Mouse (Mus musculus): ENCODE measurements around the gene 4930432M17Rik. TPM values are rescaled to one million over a fixed set of nuclear protein-coding genes. Genes with fewer than 3 reads are reported as not detected.

Gene 4930432M17Rik
- polyA plus RNA-seq, 2 experiments: not detected

DNA sequence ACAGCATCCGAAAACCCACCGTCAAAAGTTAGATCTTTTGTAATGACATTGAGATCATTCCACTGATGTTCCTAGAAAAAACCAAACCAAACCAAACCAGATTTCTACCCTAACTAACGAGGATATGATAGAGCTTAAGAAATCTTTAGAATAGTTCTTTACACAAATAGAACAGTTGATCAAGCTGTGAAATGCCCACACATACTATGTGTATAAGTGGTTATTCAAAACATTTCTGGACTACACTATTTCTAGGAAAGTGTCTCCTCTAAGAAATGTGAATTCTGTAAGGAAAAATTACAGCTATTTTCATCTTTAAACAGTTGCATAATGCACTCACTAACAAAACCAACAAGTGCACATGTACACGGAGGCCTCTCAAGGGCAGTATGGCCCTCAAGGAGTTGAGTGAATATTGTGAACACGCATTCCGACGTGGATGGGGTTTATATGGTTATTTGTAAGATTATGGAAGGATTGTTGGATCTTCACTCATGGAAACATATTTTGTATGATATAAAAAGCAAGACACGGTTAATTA, 22.3 kb upstream of the 4930432M17Rik start:
- DNase-seq (ENCODE audit: low read depth in 3 of 3, low spot score in 3 of 3) (no peak), ATAC-seq (ENCODE audit: insufficient read depth) (no peak)
- no peak overlapping the region for H3K4me3 ChIP-seq (ENCODE audit: insufficient read depth in 1 of 2, low read depth in 2 of 2, low read length in 2 of 2)
- no peaks in the 10 kb centered on the region for H3K9me3 ChIP-seq (ENCODE audit: control insufficient read depth, low read length)
- 70% methylated on average over 8 of the region's 8 CpGs for WGBS (ENCODE audit: insufficient replicate concordance)
- H3K9ac ChIP-seq (replicated peaks): no peak overlapping the region
- peaks cover 0 to 12% of the 10 kb centered on the region in 2 experiments; a peak in 2 of 4 replicates for H3K4me1 ChIP-seq (replicated peaks; ENCODE audit: control insufficient read depth in 2 of 2, insufficient read depth in 2 of 2, low read length in 1 of 2)
- no peak for TF ChIP-seq CTCF (IDR thresholded peaks at IDR 0.05; ENCODE audit: low read depth)
- no peak for TF ChIP-seq EP300 (IDR thresholded peaks at IDR 0.05; ENCODE audit: low read depth)
- H3K4me2 ChIP-seq (ENCODE audit: low read depth): no peak overlapping the region
- no peaks in the 10 kb centered on the region for H3K27me3 ChIP-seq (ENCODE audit: control insufficient read depth, insufficient read depth, low read length)
- no peaks in the 10 kb centered on the region for H3K36me3 ChIP-seq (replicated peaks; ENCODE audit: control insufficient read depth, insufficient read depth, low read depth)
- H3K27ac ChIP-seq: no peak overlapping the region

DNA sequence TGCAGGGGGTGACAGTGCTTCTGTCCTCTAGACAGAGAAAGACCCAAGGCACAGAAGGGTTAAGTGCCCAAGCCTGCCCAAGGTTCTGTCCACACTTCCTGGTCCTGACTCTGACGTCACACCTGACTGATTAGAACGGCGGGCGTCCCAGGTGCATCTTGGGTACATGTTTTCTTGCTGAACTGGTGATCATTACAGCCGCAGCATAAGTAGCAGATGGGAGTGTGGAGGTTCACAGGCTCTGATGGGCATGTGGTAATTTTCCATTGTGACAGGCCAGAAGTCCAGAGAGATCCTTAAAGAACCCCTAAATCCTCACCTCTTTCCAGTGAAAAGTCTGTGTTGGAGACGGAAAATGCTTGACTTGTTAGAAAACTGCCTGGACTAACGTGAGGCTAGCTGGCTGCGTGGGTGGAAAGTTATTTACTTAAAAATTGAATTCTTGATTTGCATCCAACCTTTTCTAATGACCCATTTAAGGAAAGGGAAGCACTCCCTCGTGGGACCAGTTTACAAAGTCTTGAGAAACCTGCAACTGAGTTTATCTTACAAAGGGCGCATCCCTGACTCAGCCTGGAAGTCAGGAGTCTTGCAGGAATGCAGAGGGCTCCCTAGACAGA, 20.4 kb upstream of the 4930432M17Rik start:
- peaks cover 0 to 12% of the 10 kb centered on the region in 2 experiments; a peak in 2 of 4 replicates for H3K4me1 ChIP-seq (replicated peaks; ENCODE audit: control insufficient read depth in 2 of 2, insufficient read depth in 2 of 2, low read length in 1 of 2)
- DNase-seq (ENCODE audit: low read depth in 3 of 3, low spot score in 3 of 3): no peak
- H3K9ac ChIP-seq (replicated peaks): no peak overlapping the region
- H3K27ac ChIP-seq: no peak overlapping the region
- H3K36me3 ChIP-seq (replicated peaks; ENCODE audit: control insufficient read depth, insufficient read depth, low read depth): no peaks in the 10 kb centered on the region
- no peaks in the 10 kb centered on the region for H3K9me3 ChIP-seq (ENCODE audit: control insufficient read depth, low read length)
- 46% methylated on average over 10 of the region's 10 CpGs for WGBS (ENCODE audit: insufficient replicate concordance)
- TF ChIP-seq CTCF (IDR thresholded peaks at IDR 0.05; ENCODE audit: low read depth) (no peak), EP300 (IDR thresholded peaks at IDR 0.05; ENCODE audit: low read depth) (no peak)
- ATAC-seq (ENCODE audit: insufficient read depth): no peak
- H3K4me3 ChIP-seq (ENCODE audit: insufficient read depth in 1 of 2, low read depth in 2 of 2, low read length in 2 of 2): no peak overlapping the region
- H3K4me2 ChIP-seq (ENCODE audit: low read depth): no peak overlapping the region
- no peaks in the 10 kb centered on the region for H3K27me3 ChIP-seq (ENCODE audit: control insufficient read depth, insufficient read depth, low read length)

DNA sequence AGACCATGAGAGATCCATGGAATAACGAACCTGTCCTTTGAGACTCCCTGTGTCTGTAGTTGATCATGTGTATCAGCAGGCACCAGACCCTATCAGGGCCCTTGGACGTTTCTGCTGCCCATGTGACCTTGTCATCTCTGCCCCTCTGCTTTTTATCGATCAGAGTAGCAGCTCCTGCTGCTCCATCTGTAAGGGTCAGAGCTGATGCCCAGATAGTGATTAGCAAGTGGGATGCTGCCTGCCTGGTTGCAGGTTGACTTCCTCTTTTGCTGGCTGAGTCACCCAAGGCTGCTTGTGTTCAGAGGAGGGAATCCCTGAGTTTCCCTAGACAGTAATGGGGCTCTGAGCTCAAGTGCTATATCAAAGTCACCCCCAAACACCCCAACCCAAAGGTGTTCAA, 18.9 kb upstream of the 4930432M17Rik start:
- 18% methylated on average over 3 of the region's 3 CpGs for WGBS (ENCODE audit: insufficient replicate concordance)
- no peak for ATAC-seq (ENCODE audit: insufficient read depth)
- peaks cover 0 to 10% of the 10 kb centered on the region in 2 experiments; a peak in 2 of 4 replicates for H3K4me1 ChIP-seq (replicated peaks; ENCODE audit: control insufficient read depth in 2 of 2, insufficient read depth in 2 of 2, low read length in 1 of 2)

DNA sequence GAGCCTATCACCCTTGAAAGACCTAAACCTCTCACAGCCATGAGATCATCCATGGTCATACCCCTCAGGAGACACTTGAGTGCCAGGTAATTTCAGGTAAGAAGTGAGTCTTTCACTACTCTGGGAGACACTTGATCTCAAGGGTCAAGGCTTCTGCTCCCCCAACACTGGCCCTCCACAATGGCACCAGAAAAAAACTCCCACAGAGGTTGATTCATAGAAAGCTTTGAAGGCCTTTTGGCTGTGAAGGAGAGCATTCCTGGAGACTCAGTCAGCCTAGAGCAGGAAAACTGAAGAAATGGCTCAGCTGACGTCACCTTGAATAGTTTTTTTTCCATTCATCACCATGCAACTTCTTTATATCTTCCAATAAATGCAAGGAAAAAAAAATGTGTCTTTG, 18.4 kb upstream of the 4930432M17Rik start:
- no peaks in the 10 kb centered on the region for H3K27me3 ChIP-seq (ENCODE audit: control insufficient read depth, insufficient read depth, low read length)
- H3K4me1 ChIP-seq (replicated peaks; ENCODE audit: control insufficient read depth in 2 of 2, insufficient read depth in 2 of 2, low read length in 1 of 2): peaks cover 0 to 5% of the 10 kb centered on the region in 2 experiments; a peak in 1 of 4 replicates
- TF ChIP-seq CTCF (IDR thresholded peaks at IDR 0.05; ENCODE audit: low read depth) (no peak), EP300 (IDR thresholded peaks at IDR 0.05; ENCODE audit: low read depth) (no peak)
- WGBS (ENCODE audit: insufficient replicate concordance): 51% methylated on average over 1 of the region's 1 CpGs
- H3K4me3 ChIP-seq (ENCODE audit: insufficient read depth in 1 of 2, low read depth in 2 of 2, low read length in 2 of 2): no peak overlapping the region
- H3K9me3 ChIP-seq (ENCODE audit: control insufficient read depth, low read length): no peaks in the 10 kb centered on the region
- no peak overlapping the region for H3K9ac ChIP-seq (replicated peaks)
- no peak overlapping the region for H3K27ac ChIP-seq
- DNase-seq (ENCODE audit: low read depth in 3 of 3, low spot score in 3 of 3) (no peak), ATAC-seq (ENCODE audit: insufficient read depth) (no peak)
- no peak overlapping the region for H3K4me2 ChIP-seq (ENCODE audit: low read depth)
- H3K36me3 ChIP-seq (replicated peaks; ENCODE audit: control insufficient read depth, insufficient read depth, low read depth): no peaks in the 10 kb centered on the region

More for the DNA sequence above, 18.9 kb upstream of the 4930432M17Rik start:
- Histone ChIP-seq H3K4me2 (ENCODE audit: low read depth) (no peak overlapping the region), H3K36me3 (replicated peaks; ENCODE audit: control insufficient read depth, insufficient read depth, low read depth) (no peaks in the 10 kb centered on the region), H3K4me3 (ENCODE audit: insufficient read depth in 1 of 2, low read depth in 2 of 2, low read length in 2 of 2) (no peak overlapping the region), H3K9ac (replicated peaks) (no peak overlapping the region), H3K27me3 (ENCODE audit: control insufficient read depth, insufficient read depth, low read length) (no peaks in the 10 kb centered on the region), H3K27ac (no peak overlapping the region), H3K9me3 (ENCODE audit: control insufficient read depth, low read length) (no peaks in the 10 kb centered on the region)
- DNase-seq (ENCODE audit: low read depth in 3 of 3, low spot score in 3 of 3): no peak
- TF ChIP-seq CTCF (IDR thresholded peaks at IDR 0.05; ENCODE audit: low read depth) (no peak), EP300 (IDR thresholded peaks at IDR 0.05; ENCODE audit: low read depth) (no peak)

DNA sequence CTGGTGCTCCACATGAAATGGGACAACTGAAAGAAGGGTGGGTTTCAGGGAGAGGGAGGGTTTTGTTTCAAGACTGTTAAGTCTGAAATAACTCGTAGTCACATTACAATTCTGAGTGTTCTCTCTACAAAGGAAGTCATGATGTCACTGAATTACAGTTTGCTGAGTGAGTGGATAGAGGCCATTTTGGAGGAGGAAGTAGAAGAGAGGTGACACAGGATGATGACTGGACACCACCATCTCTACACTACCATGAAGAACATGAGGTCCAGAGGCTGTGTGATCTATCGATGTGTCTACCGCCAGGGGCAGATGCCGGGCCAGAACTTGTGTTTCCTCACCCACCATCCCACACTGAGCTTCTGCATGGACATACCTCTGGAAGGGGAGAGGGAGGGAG, 13.6 kb upstream of the 4930432M17Rik start:
- no peak overlapping the region for H3K9ac ChIP-seq (replicated peaks)
- H3K9me3 ChIP-seq (ENCODE audit: control insufficient read depth, low read length): no peaks in the 10 kb centered on the region
- no peak for DNase-seq (ENCODE audit: low read depth in 3 of 3, low spot score in 3 of 3)

More for the DNA sequence above, 13.6 kb upstream of the 4930432M17Rik start:
- Histone ChIP-seq H3K4me1 (replicated peaks; ENCODE audit: control insufficient read depth in 2 of 2, insufficient read depth in 2 of 2, low read length in 1 of 2) (no peaks in the 10 kb centered on the region), H3K27me3 (ENCODE audit: control insufficient read depth, insufficient read depth, low read length) (no peaks in the 10 kb centered on the region), H3K4me3 (ENCODE audit: insufficient read depth in 1 of 2, low read depth in 2 of 2, low read length in 2 of 2) (no peak overlapping the region), H3K27ac (no peak overlapping the region), H3K36me3 (replicated peaks; ENCODE audit: control insufficient read depth, insufficient read depth, low read depth) (no peaks in the 10 kb centered on the region), H3K4me2 (ENCODE audit: low read depth) (no peak overlapping the region)
- TF ChIP-seq CTCF (IDR thresholded peaks at IDR 0.05; ENCODE audit: low read depth) (no peak), EP300 (IDR thresholded peaks at IDR 0.05; ENCODE audit: low read depth) (no peak)
- no peak for ATAC-seq (ENCODE audit: insufficient read depth)
- WGBS (ENCODE audit: insufficient replicate concordance): 76% methylated on average over 4 of the region's 4 CpGs
